Mouse (Mus musculus) MEL (cell line): ENCODE results near the gene Wdsub1.

Source experiments
- GATA1 ChIP-seq: IDR thresholded peaks from 2 replicates; pipeline ENCODE4 v1.6.1; 2011; ENCODE audit warnings: low read depth, low read length, improper control_type of control experiment
- TCF12 ChIP-seq: IDR thresholded peaks from 2 replicates; pipeline ENCODE4 v1.6.1; 2014; ENCODE audit warnings: low read depth, mild to moderate bottlenecking, inconsistent platforms, low read length, improper control_type of control experiment, moderate library complexity

DNA sequence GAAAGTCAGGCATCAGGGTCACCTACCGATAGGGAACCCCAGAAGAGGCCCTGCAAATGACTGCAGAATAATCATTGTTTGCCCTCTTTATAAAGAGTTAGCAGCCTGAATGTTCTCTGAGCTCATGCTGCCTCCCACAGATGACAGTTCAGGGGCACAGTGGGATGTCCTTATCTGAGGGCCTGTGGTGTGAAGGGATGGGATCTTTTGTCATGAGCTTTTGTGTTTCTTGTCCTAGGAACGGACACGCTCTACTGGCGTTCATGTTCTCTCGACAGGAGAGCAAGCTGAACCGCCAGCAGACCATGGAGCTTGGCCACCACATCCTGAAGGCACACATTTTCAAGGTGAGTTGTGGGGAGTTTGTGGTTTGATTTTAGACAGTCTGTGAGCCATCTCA, 76.4 kb downstream of the Wdsub1 start:
- TF ChIP-seq TCF12: no peak
- TF ChIP-seq GATA1: no peak
